Mouse (Mus musculus) bone marrow, adult 2 months (tissue): ENCODE measurements around the gene Ankrd50. TPM values are rescaled to one million over a fixed set of nuclear protein-coding genes. Genes with fewer than 3 reads are reported as not detected.

Experiments used
- H3K27ac ChIP-seq: fragments of 200-500 bp; 2 replicates; pipeline ENCODE4 v1.5.1; 2012; ENCODE audit warnings: low read depth, mild to moderate bottlenecking, control low read depth, inconsistent platforms, low read length; ENCODE audit not compliant: control insufficient read depth, poor library complexity, insufficient read depth
- H3K4me1 ChIP-seq: fragments of 200-500 bp; 2 replicates; pipeline ENCODE4 v1.6.1; 2011; ENCODE audit warnings: low read length; ENCODE audit not compliant: control insufficient read depth, insufficient read depth
- H3K4me3 ChIP-seq: fragments of 200-500 bp; replicated peaks from 2 replicates; pipeline ENCODE3; 2011; ENCODE audit warnings: mild to moderate bottlenecking, low read depth, low read length, control low read depth; ENCODE audit not compliant: control insufficient read depth
- CTCF ChIP-seq: fragments of 200-500 bp; IDR thresholded peaks from 2 replicates; pipeline ENCODE4 v1.5.1; 2011; ENCODE audit warnings: low read length, control low read depth; ENCODE audit not compliant: control insufficient read depth, insufficient read depth
- POLR2A ChIP-seq: fragments of 200-500 bp; IDR thresholded peaks from 2 replicates; pipeline ENCODE4 v1.6.1; 2011; ENCODE audit warnings: low read depth, mild to moderate bottlenecking, control low read depth, low read length, borderline replicate concordance; ENCODE audit not compliant: control insufficient read depth
- WGBS: fragments of 180-500 bp; shearing (Covaris S2); methylation state at CpG from one replicate; pipeline ENCODE4 v1.1.7; 2018; 5-methylcytosine and 5-hydroxymethylcytosine counted together
- polyA plus RNA-seq: library from polyadenylated mRNA; stranded (reverse); fragments of >200 nt; gene quantifications from 2 replicates; pipeline ENCODE4 v1.2.4, GENCODE M21; 2011; ENCODE audit warnings: low replicate concordance; ENCODE audit not compliant: missing spikeins, insufficient read depth, insufficient read length

Gene Ankrd50
- polyA plus RNA-seq, 1 experiment, result 8.4 TPM

- no peak overlapping the region for H3K4me3 ChIP-seq
- no peaks in the 10 kb centered on the region for H3K4me1 ChIP-seq
- no peak overlapping the region for H3K27ac ChIP-seq
- 86% methylated on average over 1 of the region's 1 CpGs for WGBS
- TF ChIP-seq POLR2A (no peak), CTCF (no peak)
These were observed 6.7 kb downstream of the Ankrd50 start for GRCm38 (mm10) chr3:38477936-38478335.

- no peak overlapping the region for H3K27ac ChIP-seq
- H3K4me1 ChIP-seq, result no peaks in the 10 kb centered on the region
- 82% methylated on average over 6 of the region's 6 CpGs for WGBS
- H3K4me3 ChIP-seq, result no peak overlapping the region
- TF ChIP-seq POLR2A, result no peak
- no peak for TF ChIP-seq CTCF
These were observed 9.1 kb downstream of the Ankrd50 start for GRCm38 (mm10) chr3:38475587-38475986.

GRCm38 (mm10) chr3:38473138-38473537 is 11.5 kb downstream of the Ankrd50 start:
- H3K27ac ChIP-seq, result no peak overlapping the region
- no peak overlapping the region for H3K4me3 ChIP-seq
- no peaks in the 10 kb centered on the region for H3K4me1 ChIP-seq
- WGBS, result 74% methylated on average over 4 of the region's 4 CpGs
- TF ChIP-seq POLR2A (no peak), CTCF (no peak)

DNA sequence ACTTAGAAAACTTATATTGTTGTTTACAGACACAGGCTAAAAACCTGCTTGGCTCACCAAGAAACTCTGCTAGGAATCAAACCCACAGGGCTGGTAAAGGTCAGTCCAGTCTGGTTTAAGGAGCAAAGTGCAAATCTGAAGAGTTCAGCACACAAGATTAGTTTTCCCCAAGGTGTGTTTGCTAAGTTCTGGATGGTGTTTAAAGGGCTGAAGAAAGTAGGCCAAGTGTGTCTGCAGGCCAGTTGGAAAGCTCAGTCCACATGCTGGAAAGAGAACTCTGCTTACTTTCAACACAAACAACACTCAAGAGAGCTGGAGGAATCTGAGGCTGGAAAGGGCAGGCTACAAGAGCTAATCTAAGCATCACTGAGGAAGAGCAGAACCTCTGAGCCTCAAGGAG is 13.1 kb downstream of the Ankrd50 start:
- no peak overlapping the region for H3K4me3 ChIP-seq
- no peaks in the 10 kb centered on the region for H3K4me1 ChIP-seq
- H3K27ac ChIP-seq, result no peak overlapping the region
- no peak for TF ChIP-seq CTCF

GRCm38 (mm10) chr3:38468131-38468530 is 16.5 kb downstream of the Ankrd50 start:
- Histone ChIP-seq H3K4me1 (no peaks in the 10 kb centered on the region), H3K27ac (no peak overlapping the region), H3K4me3 (no peak overlapping the region)
- WGBS, result 86% methylated on average over 8 of the region's 8 CpGs
- no peak for TF ChIP-seq CTCF
- no peak for TF ChIP-seq POLR2A

DNA sequence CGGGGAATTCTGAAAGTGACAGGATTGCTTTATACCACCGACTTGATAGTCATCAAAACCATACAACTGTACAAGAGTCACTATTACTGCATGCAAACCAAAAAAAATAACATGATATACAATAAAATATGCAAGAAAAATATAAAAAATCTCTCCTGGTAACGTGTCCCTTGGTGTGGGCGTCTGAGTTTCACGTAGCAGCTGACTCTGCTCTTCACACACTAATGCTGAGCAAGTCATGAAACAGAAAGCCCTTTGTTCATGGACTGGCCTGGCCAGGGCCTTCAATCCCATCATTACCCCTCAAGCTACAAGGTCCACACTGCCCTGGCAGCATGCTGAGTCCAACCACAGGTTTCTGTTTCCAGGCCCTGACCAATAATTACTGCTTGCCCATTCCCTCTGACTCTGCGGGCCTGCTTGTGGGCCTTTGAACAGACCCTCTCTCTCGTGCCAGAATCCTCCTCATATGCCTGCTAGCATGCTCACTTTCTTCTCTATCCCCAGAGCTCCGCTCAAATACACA is 17.7 kb downstream of the Ankrd50 start:
- Histone ChIP-seq H3K4me1 (no peaks in the 10 kb centered on the region), H3K4me3 (no peak overlapping the region), H3K27ac (no peak overlapping the region)
- no peak for TF ChIP-seq CTCF
- no peak for TF ChIP-seq POLR2A
- WGBS, result 84% methylated on average over 8 of the region's 8 CpGs

DNA sequence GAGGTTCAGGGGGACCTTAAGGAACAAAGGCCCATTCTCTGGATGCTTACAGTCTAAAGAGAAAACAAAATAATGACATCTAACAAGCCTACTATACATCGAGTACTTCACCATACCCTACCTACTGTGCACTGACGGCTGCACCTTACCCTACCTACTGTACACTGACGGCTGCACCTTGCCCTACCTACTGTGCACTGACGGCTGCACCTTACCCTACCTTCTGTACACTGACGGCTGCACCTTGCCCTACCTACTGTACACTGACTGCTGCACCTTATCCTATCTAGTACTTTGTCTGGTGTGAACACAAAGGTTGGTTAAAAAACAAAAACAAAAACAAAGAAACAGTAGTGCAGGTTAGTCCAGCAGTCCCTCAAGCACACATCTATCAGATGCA is 18.5 kb downstream of the Ankrd50 start:
- H3K4me3 ChIP-seq, result no peak overlapping the region
- H3K27ac ChIP-seq, result no peak overlapping the region
- TF ChIP-seq CTCF (no peak), POLR2A (no peak)
- no peaks in the 10 kb centered on the region for H3K4me1 ChIP-seq
- WGBS, result 87% methylated on average over 5 of the region's 5 CpGs

DNA sequence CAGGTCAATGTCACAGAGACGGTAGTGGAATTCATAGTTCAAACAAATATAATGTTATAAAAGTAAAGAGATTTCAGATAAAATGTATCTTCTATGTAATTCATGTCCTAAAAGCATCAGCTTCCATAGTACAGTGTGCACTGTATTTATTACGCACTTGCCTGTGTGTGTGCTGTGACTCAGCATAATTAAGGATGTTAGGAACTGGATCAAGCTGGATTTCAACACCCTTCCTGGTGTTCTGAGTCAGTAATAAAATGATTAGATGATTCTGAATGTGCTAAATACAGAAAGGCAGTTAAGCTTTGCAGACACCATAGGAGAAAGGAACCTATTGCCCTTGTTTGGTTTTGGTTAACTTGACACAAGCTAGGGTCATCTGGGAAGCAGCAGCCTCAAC is 21.5 kb downstream of the Ankrd50 start:
- no peaks in the 10 kb centered on the region for H3K4me1 ChIP-seq
- no peak overlapping the region for H3K27ac ChIP-seq
- WGBS, result 82% methylated on average over 2 of the region's 2 CpGs
- no peak overlapping the region for H3K4me3 ChIP-seq
- TF ChIP-seq CTCF (no peak), POLR2A (no peak)

DNA sequence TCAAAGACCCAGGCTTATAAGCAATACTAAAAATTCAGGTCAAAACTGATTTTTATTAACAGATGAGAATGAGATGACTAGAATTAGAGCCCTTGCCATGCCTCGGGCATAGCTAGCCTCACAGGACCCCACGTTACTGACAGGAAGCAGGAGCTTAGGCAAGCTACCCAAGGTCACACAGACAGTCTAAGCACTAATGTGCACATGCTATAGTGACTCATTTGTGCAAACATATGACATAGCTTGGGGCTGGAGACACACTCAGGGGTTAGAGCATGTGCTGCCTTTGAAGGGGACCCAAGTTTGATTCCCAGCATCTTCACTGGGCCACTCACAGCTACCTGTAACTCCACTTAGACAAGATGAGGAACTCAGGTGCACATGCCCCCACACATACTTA is 22.9 kb downstream of the Ankrd50 start:
- no peaks in the 10 kb centered on the region for H3K4me1 ChIP-seq
- WGBS, result 67% methylated on average over 2 of the region's 2 CpGs

DNA sequence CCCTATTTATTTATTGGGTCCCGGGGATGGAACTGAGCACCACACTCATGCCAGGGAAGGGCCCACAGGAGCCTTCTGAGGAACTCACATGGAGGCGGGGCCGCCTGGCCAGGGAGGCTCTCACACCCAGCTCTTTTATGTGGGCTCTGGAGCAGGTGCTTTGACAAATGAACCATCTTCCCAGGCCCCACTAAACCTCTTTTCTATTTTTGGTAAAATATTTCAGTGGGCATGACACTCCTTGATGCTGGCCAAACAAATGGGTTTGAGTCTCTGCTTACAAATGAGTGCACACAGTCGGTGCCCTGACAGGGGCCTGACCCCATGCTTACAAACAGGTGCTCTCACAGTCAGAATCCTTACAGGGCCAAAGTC is 24.4 kb downstream of the Ankrd50 start:
- H3K4me3 ChIP-seq, result no peak overlapping the region
- H3K27ac ChIP-seq, result no peak overlapping the region
- TF ChIP-seq CTCF, result no peak
- TF ChIP-seq POLR2A, result no peak
- H3K4me1 ChIP-seq, result no peaks in the 10 kb centered on the region
- 81% methylated on average over 4 of the region's 4 CpGs for WGBS

More for the DNA sequence above, 22.9 kb downstream of the Ankrd50 start:
- Histone ChIP-seq H3K27ac (no peak overlapping the region), H3K4me3 (no peak overlapping the region)
- TF ChIP-seq POLR2A (no peak), CTCF (no peak)
